Mouse (Mus musculus) heart, adult 2 months (tissue): ENCODE measurements at regions not wholly inside any gene's neighbourhood (a gene's known extent, or its start where the extent isn't known, plus 50 kb on each side); places are given as distances from the start of the nearest gene placed in this dataset.

Experiments used
- CTCF ChIP-seq: fragments of 200-600 bp; IDR thresholded peaks from 2 replicates; pipeline ENCODE4 v1.8.1; 2022; ENCODE audit warnings: antibody characterized with exemption, mild to moderate bottlenecking, moderate library complexity
- EP300 ChIP-seq: fragments of 200-500 bp; IDR thresholded peaks from 2 replicates; pipeline ENCODE4 v1.6.1; 2011; ENCODE audit warnings: low read depth, low read length, control low read depth; ENCODE audit not compliant: insufficient read depth

GRCm38 (mm10) chr9:61279044-61279543 lies 93.1 kb upstream of the Tle3 start:
- TF ChIP-seq CTCF (no peak), EP300 (no peak)
